Mouse (Mus musculus) intestine, postnatal 0 days (tissue): ENCODE measurements around the gene S1pr5. TPM values are rescaled to one million over a fixed set of nuclear protein-coding genes. Genes with fewer than 3 reads are reported as not detected.
"Not testable (repeated sequence)": the region's sequence is repeated elsewhere in the genome, so short reads cannot be mapped to it uniquely, and the experiment has no call there.

Experiments used
- ATAC-seq: fragments of 200-750 bp; cut with Nextera tagmentation; 2 replicates; pipeline ENCODE4 v1.8.0; 2017; ENCODE audit warnings: mild to moderate bottlenecking, moderate TSS enrichment, moderate library complexity
- H3K27ac ChIP-seq: fragments of 300-500 bp; sonication (generic); 2 replicates; pipeline ENCODE4 v1.5.1; 2014; ENCODE audit warnings: mild to moderate bottlenecking, low read depth, low read length, moderate library complexity
- H3K27me3 ChIP-seq: fragments of 300-500 bp; sonication (generic); replicated peaks from 2 replicates; pipeline ENCODE4 v1.6.1; 2014; ENCODE audit warnings: low read length, mixed read lengths; ENCODE audit not compliant: control insufficient read depth, insufficient read depth
- H3K36me3 ChIP-seq: fragments of 300-500 bp; sonication (generic); 2 replicates; pipeline ENCODE4 v1.6.1; 2014; ENCODE audit warnings: mild to moderate bottlenecking, moderate library complexity; ENCODE audit not compliant: control insufficient read depth, insufficient read depth
- H3K4me1 ChIP-seq: fragments of 300-500 bp; sonication (generic); replicated peaks from 2 replicates; pipeline ENCODE4 v1.6.1; 2014; ENCODE audit warnings: antibody characterized with exemption, low read length, mixed read lengths; ENCODE audit not compliant: control insufficient read depth, insufficient read depth
- H3K4me2 ChIP-seq: fragments of 300-500 bp; sonication (generic); replicated peaks from 2 replicates; pipeline ENCODE4 v1.6.1; 2014; ENCODE audit warnings: low read depth, mild to moderate bottlenecking, moderate library complexity
- H3K4me3 ChIP-seq: fragments of 300-500 bp; sonication (generic); 2 replicates; pipeline ENCODE4 v1.5.1; 2014; ENCODE audit warnings: low read depth, low read length
- H3K9ac ChIP-seq: fragments of 300-500 bp; sonication (generic); 2 replicates; pipeline ENCODE4 v1.6.1; 2014; ENCODE audit warnings: mild to moderate bottlenecking, low read depth, low read length
- H3K9me3 ChIP-seq: fragments of 300-500 bp; sonication (generic); 2 replicates; pipeline ENCODE4 v1.6.1; 2016; ENCODE audit warnings: mixed run types; ENCODE audit not compliant: control insufficient read depth
- CTCF ChIP-seq: sonication (generic); IDR thresholded peaks from 2 replicates; pipeline ENCODE4 v1.5.1; 2016; ENCODE audit warnings: low read depth, mild to moderate bottlenecking, control low read depth, antibody characterized with exemption, moderate library complexity
- WGBS: fragments of 180-500 bp; shearing (Covaris S2); extraction: QIAGEN DNeasy Blood & Tissue Kit; methylation state at CpG from one replicate; pipeline ENCODE4 v1.1.7; 2014; 5-methylcytosine and 5-hydroxymethylcytosine counted together
- polyA plus RNA-seq: library from polyadenylated mRNA; unstranded; fragments of >200 nt; fragmentation: Nextera tagmentation; extraction: Ambion mirVana; gene quantifications from 2 replicates; pipeline ENCODE4 v1.2.1, GENCODE M21; 2015

The S1pr5 gene
- polyA plus RNA-seq, 1 experiment from 2014 or later: not detected

DNA sequence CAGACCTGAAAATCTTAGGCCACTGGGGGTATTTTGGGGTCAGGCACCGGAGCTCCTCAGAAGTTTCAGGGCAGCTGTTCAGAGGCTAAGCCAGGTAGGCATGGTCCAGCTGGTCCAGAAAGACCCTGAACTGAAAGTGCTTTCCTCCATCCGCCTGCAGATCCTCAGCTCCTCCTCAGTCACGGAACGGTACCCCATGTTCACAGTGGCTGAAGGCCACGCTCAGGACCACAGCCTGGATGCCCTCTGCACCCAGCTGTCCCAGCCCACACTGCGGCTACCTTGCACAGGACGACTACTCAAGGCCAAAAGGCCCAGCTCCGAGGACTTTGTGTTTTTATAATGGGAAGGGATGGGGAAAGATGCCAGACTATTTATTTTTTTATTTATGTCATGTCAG, 24.9 kb upstream of the S1pr5 start:
- Histone ChIP-seq H3K36me3 (peaks cover 94% of the 10 kb centered on the region), H3K4me2 (no peak overlapping the region)
- TF ChIP-seq CTCF: no peak

DNA sequence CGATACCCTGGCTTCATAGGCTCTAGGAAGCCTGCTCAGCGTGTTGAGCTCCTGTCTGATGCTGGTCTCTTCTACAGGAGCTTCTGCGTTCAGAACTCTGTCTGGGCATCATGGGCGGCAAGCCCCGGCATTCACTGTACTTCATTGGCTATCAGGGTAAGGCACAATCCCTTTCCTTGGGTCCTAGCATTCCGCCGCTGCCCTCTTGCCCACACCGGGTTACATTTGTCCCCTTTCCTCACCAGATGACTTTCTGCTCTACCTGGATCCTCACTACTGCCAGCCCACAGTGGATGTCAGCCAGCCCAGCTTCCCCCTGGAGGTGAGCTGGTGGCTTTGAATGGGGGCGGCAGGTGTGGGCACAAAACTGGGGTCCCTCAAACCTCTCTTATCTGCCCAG, 24.1 kb upstream of the S1pr5 start:
- Histone ChIP-seq H3K9me3 (no peaks in the 10 kb centered on the region), H3K27me3 (no peaks in the 10 kb centered on the region), H3K36me3 (peaks cover 91% of the 10 kb centered on the region), H3K27ac (no peak overlapping the region), H3K4me2 (no peak overlapping the region), H3K4me1 (no peaks in the 10 kb centered on the region), H3K9ac (no peak overlapping the region), H3K4me3 (no peak overlapping the region)
- ATAC-seq: no peak
- no peak for TF ChIP-seq CTCF
- WGBS: 92% methylated on average over 9 of the region's 9 CpGs

More for the DNA sequence above, 24.9 kb upstream of the S1pr5 start:
- Histone ChIP-seq H3K9ac (no peak overlapping the region), H3K27me3 (no peaks in the 10 kb centered on the region), H3K4me1 (no peaks in the 10 kb centered on the region), H3K4me3 (no peak overlapping the region), H3K27ac (no peak overlapping the region; the same call in 1 of the 2 replicates), H3K9me3 (no peaks in the 10 kb centered on the region)
- ATAC-seq: no peak
- 76% methylated on average over 8 of the region's 8 CpGs for WGBS

DNA sequence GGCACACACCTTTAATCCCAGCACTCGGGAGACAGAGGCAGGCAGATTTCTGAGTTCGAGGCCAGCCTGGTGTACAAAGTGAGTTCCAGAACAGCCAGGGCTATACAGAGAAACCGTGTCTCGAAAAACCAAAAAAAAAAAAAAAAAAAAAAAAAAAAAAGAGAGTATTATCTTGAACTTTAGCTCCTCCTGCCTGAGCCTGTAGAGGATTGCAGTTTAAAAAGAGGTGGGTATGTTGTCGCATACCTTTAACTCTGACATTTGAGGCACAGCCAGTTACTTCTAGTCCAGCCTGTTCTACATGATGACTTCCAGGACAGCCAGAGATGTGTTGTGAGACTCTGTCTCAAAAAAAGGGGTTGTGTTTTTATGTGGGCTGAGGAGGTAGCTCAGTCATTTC, 21.3 kb upstream of the S1pr5 start:
- H3K4me3 ChIP-seq, H3K4me2 ChIP-seq, H3K9ac ChIP-seq, H3K9me3 ChIP-seq, ATAC-seq, H3K4me1 ChIP-seq, H3K27ac ChIP-seq, H3K27me3 ChIP-seq: not testable (repeated sequence)
- TF ChIP-seq CTCF: 0 out of 2 replicates have a peak, but pooled peaks have one; percentile 8
- peaks cover 65% of the 10 kb centered on the region for H3K36me3 ChIP-seq
- 73% methylated on average over 5 of the region's 5 CpGs for WGBS

DNA sequence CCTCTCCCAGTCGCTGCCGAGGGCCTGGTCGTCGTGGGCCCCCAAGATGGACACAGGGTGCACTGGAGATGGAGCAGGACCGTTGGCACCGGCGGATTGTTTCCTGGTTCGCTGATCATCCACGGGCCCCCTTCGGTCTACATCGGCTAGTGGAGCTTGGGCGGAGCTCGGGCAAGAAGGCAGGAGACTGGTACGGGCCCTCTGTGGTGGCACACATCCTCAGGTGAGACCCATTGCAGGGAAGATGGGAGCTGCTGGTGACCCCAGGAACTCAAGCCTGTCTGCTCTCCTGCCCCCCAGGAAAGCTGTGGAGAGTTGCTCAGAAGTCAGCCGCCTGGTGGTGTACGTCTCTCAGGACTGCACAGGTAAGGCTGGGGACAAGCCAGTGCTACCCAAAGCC, 20.1 kb upstream of the S1pr5 start:
- Histone ChIP-seq H3K9ac (no peak overlapping the region), H3K4me3 (no peak overlapping the region), H3K9me3 (no peaks in the 10 kb centered on the region), H3K4me1 (peaks cover 9% of the 10 kb centered on the region; the same call in 1 of the 2 replicates), H3K4me2 (no peak overlapping the region), H3K27me3 (no peaks in the 10 kb centered on the region), H3K27ac (no peak overlapping the region), H3K36me3 (peaks cover 52% of the 10 kb centered on the region)
- 92% methylated on average over 16 of the region's 16 CpGs for WGBS
- no peak for ATAC-seq
- no peak for TF ChIP-seq CTCF

DNA sequence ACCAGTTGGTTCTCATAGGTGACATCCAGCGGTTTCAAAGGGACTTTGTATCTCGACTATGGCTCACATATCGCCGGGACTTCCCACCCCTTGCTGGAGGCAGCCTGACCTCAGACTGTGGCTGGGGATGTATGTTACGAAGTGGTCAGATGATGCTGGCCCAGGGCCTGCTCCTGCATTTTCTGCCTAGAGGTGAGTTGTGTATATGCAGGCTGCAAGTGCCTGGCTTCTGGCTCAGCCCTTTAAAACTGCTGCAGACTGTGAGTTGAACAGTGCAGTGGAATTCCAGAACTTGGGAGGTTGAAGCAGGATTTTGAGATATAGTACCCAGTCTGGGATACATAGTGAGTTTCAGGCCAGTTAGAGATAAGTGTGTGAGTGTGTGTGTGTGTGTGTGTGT, 18.6 kb upstream of the S1pr5 start:
- TF ChIP-seq CTCF: no peak
- Histone ChIP-seq H3K4me3 (no peak overlapping the region), H3K9me3 (no peaks in the 10 kb centered on the region), H3K9ac (no peak overlapping the region), H3K27me3 (no peaks in the 10 kb centered on the region), H3K36me3 (peaks cover 38% of the 10 kb centered on the region), H3K4me2 (peak overlapping the region; percentile 74), H3K27ac (no peak overlapping the region), H3K4me1 (peaks cover 10% of the 10 kb centered on the region; the same call in 1 of the 2 replicates)
- WGBS: 72% methylated on average over 5 of the region's 5 CpGs
- no peak for ATAC-seq

DNA sequence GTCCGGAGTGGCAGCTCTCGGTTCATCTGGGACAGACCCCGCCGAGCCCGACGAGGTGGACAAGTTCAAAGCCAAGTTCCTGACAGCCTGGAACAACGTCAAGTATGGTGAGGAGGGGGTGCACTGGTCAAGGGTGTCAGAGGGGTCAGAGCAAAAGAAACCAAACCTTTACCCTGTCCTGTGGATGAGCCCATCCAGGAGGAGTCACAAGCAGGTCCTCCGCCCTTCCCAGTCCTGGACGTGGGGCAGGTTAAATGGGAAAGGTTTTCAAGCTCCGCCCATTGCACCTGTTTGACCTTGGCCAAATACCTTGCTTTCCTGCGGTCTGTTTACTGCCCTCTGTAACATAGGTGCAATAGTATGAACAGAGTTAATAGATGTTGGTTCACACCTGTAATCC, 17.4 kb upstream of the S1pr5 start:
- no peak for TF ChIP-seq CTCF
- 4% methylated on average over 11 of the region's 11 CpGs for WGBS
- 0 out of 2 replicates have a peak, but pooled peaks have one; percentile 20 for ATAC-seq
- H3K9me3 ChIP-seq: no peaks in the 10 kb centered on the region
- peak overlapping the region; percentile 95 for H3K4me3 ChIP-seq
- no peaks in the 10 kb centered on the region for H3K27me3 ChIP-seq
- H3K36me3 ChIP-seq: peaks cover 25% of the 10 kb centered on the region
- peaks cover 14% of the 10 kb centered on the region; the same call in 1 of the 2 replicates for H3K4me1 ChIP-seq
- peak overlapping the region; percentile 88 for H3K27ac ChIP-seq
- peak overlapping the region; percentile 74 for H3K4me2 ChIP-seq
- H3K9ac ChIP-seq: peak overlapping the region; percentile 93

DNA sequence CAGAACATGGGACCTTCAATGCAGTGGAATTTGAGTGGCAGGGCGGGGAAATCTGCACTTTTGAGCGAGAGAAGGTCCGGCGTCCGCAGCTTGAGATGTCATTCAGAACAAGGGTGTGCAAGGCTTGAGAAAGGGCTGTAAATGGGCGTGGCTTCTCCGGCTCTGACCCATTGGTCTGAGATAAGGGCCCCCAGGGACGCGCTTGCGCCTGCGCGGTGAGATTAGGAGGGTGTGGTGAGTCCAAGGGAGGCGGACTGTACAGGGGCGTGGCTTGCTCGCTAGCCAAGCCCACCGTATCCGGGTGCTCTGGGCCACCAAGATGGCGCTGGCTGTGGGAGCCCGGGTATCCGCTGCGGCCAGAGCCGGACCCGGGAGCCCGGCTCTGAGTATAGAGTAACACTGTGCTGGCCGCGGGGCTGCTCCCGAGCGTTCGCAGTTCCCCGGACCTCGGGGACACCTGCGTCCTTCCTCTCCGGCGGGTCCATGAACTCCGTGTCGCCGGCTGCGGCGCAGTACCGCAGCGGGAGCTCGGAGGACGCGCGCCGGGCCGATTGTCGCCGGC, 16.8 kb upstream of the S1pr5 start, which contains the start of gene Atg4d:
Gene Atg4d, plus strand, starts transcription at position 294 of the 562 bp plus-strand sequence.
- peak within 1 kb of the TSS; percentile 95 for H3K4me3 ChIP-seq
- peak; percentile 96 for ATAC-seq
- WGBS: under 1% methylated on average over 49 of the region's 49 CpGs
- H3K4me2 ChIP-seq: peak within 1 kb of the TSS; percentile 74
- H3K27ac ChIP-seq: peak within 1 kb of the TSS; percentile 88
- H3K9me3 ChIP-seq: no peaks in the 10 kb centered on the region
- peak within 1 kb of the TSS; percentile 93 for H3K9ac ChIP-seq
- no peaks in the 10 kb centered on the region for H3K27me3 ChIP-seq
- peaks cover 14% of the 10 kb centered on the region; the same call in 1 of the 2 replicates for H3K4me1 ChIP-seq
- no peak for TF ChIP-seq CTCF
- peaks cover 20% of the 10 kb centered on the region for H3K36me3 ChIP-seq
